Mouse (Mus musculus) Patski (cell line): ENCODE data around the gene Olfr1025-ps1. TPM values are rescaled to one million over a fixed set of nuclear protein-coding genes. Genes with fewer than 3 reads are reported as not detected.

Experiments used
- ATAC-seq: fragments of 100-300 bp; one replicate; pipeline ENCODE4 v1.8.0; 2021
- CTCF ChIA-PET: fragments of 350-600 bp; sonication (Branson Sonifier 250); formaldehyde crosslinking; loops from one replicate; lab custom pipeline; 2022; ENCODE audit warnings: inconsistent platforms; lab: Charles Lee
- POLR2A ChIA-PET: fragments of 350-600 bp; sonication (Branson Sonifier 250); formaldehyde crosslinking; loops from one replicate; lab custom pipeline; 2022; ENCODE audit warnings: antibody characterized with exemption, inconsistent platforms; lab: Charles Lee
- DNase-seq: peaks from one replicate; pipeline ENCODE4 v3.0.0-alpha.2; 2011; ENCODE audit warnings: low read depth, low spot score
- H3K27me3 ChIP-seq: fragments of 371-371 bp; one replicate; pipeline ENCODE4 v1.5.1; 2021
- CTCF ChIP-seq: fragments of 100-300 bp; IDR thresholded peaks from one replicate; pipeline ENCODE4 v1.5.1; 2021
- in situ Hi-C: fragments of 300-500 bp; cut with MboI; formaldehyde crosslinking; loops from 3 replicates; pipeline ENCODE4 v1.11.1; 2018; ENCODE audit warnings: low pct_unique_long_range_greater_than_20kb, mixed read lengths
- polyA plus RNA-seq: library from polyadenylated mRNA; unstranded; gene quantifications from one replicate; pipeline ENCODE4 v1.2.3, GENCODE M21; 2021

Gene Olfr1025-ps1
- not detected for polyA plus RNA-seq

DNA sequence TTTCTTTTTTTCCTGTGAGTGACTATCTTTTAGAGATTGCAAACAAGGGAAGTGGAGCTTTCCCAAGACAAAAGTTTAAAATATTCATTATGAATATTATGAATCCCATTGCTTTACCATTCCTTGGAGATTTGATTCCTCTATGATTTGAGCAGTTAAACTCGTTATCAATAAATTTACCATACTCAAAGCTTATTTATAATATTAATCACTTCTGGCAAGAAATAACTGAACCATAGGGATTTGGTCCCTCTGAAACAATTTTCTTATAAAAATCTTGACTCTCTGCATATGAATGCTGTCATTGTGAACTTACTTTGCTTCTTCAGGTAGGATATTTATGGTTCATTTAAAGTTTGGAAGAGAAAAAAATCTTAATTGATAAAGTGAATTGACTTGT, at the start of gene Olfr1025-ps1:
Olfr1025-ps1 (plus strand) TSS at position 301 of the 400 bp plus-strand sequence.
- POLR2A ChIA-PET, result no interaction called here
- TF ChIP-seq CTCF, result no peak
- CTCF ChIA-PET, result no interaction called here
- no peak for ATAC-seq
- in situ Hi-C loops, result no loop called here
- H3K27me3 ChIP-seq, result no peaks in the 10 kb centered on the region
- no peak for DNase-seq

DNA sequence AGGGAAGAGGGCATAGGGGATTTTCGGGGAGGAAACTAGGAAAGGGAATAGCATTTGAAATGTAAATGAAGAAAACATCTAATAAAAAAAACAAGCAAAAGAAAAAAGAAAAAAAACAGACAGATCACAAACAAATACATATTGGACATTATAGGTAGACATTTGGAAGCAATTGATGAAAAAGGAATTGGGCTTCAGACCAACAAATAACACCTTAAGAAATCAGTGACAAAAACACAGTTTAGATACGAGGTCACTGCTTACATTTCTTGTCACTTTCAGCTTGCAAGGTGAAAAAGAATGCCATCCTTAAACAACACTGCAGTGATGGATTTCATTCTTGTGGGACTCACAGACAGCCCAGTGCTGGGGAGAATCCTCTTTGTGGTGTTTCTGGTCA, 46.7 kb upstream of the Olfr1025-ps1 start, which contains the start of gene Olfr1022:
Olfr1022 (plus strand) TSS at position 301 of the 400 bp plus-strand sequence.
- in situ Hi-C loops, result no loop called here
- ChIA-PET POLR2A (no interaction called here), CTCF (no interaction called here)
- no peak for DNase-seq
- no peak for TF ChIP-seq CTCF
- ATAC-seq, result no peak
- H3K27me3 ChIP-seq, result no peaks in the 10 kb centered on the region

DNA sequence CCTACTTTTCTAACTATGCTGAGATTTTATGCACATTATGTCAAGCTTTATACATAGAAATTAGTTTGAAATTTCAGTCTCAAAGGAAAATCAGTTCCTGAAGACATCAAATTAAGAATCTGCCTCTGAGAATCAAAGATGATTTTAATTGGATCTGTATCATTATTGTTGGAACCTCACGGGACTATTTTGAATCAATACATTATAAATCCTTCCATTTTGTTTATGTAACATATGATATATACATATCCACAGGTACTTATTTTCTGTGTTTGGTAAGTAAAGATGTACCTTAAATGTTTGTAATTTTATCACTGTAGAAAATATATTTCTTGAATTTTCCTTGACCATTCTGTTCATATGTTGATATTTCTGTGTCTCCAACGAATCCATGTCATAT, 29.7 kb upstream of the Olfr1025-ps1 start, which contains the start of gene Olfr1023:
Olfr1023 (plus strand) TSS at position 301 of the 400 bp plus-strand sequence.
- ChIA-PET POLR2A (no interaction called here), CTCF (no interaction called here)
- TF ChIP-seq CTCF, result no peak
- no peaks in the 10 kb centered on the region for H3K27me3 ChIP-seq
- DNase-seq (no peak), ATAC-seq (no peak)
- in situ Hi-C loops, result no loop called here

DNA sequence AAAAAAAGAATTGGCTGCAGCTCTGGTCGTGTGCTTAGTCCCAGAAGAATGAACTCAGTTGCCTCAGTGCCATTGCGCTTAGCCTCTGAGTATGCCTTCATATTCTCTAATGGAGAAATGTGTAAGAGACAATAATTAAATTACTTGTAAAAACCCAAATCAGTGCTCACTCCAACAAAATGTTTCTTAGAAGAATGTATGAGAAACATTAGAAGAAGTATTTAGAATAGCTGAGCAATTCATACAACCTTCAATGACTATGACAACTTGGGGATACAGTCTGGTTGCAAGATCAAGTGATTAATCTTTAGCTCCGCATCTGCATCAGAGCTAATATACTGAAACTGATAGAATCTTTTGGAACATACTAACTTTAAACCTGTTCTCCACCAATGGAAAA, 10.0 kb upstream of the Olfr1025-ps1 start, which contains the start of gene Olfr1024:
Olfr1024 (minus strand) TSS at position 101 of the 400 bp plus-strand sequence.
- DNase-seq (no peak), ATAC-seq (no peak)
- no peak for TF ChIP-seq CTCF
- CTCF ChIA-PET, result no interaction called here
- in situ Hi-C loops, result no loop called here
- POLR2A ChIA-PET, result no interaction called here
- H3K27me3 ChIP-seq, result no peaks in the 10 kb centered on the region

DNA sequence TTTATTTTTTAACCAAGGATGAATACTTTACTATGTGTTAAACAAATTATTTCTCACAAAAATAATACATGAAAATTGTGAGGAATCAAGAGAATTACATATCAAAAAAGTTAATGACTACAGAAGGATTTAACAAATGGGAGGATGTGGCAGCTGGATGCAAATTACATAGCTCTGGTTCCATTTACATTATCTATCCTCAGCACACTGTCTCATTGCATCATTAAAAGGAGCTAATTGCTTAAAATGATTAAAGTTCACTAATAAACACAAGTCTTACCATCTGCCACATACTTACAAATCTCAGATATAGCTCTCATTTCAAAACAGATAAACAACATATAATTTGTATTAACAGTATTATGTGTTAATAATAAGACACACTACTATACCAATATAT, 1.8 kb upstream of the Olfr1025-ps1 start:
- no peak for DNase-seq
- ChIA-PET POLR2A (no interaction called here), CTCF (no interaction called here)
- no peak for TF ChIP-seq CTCF
- H3K27me3 ChIP-seq, result no peaks in the 10 kb centered on the region
- in situ Hi-C loops, result no loop called here
- no peak for ATAC-seq

DNA sequence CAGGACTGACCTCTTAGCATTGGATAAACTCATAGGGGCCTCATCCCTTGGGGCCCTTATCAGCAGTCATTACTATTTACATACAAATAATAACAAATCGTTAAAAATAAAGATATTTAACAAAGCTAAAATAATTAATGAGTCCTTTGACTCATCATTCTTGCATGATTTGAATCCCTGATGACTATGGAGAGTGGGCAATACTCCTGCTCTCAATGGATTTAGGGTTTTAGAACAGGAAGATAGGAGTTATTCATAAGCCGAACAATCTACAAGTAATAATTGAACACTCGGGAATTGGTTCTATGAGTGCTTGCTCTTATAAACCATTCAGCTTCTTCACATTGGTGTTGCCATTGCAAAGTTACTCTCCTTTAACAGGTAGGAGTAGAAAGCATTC, 6.3 kb downstream of the Olfr1025-ps1 start, which contains the start of gene Olfr1026:
Olfr1026 (plus strand) TSS at position 301 of the 400 bp plus-strand sequence.
- POLR2A ChIA-PET, result no interaction called here
- no peaks in the 10 kb centered on the region for H3K27me3 ChIP-seq
- in situ Hi-C loops, result no loop called here
- ATAC-seq, result no peak
- DNase-seq, result no peak
- no peak for TF ChIP-seq CTCF
- CTCF ChIA-PET, result no interaction called here

GRCm38 (mm10) chr2:85950137-85950536, 35.1 kb downstream of the Olfr1025-ps1 start, which contains the start of gene Olfr1028:
Gene Olfr1028 (plus strand): TSS chr2:85950437.
- no peak for DNase-seq
- no peak for TF ChIP-seq CTCF
- in situ Hi-C loops, result no loop called here
- H3K27me3 ChIP-seq, result no peaks in the 10 kb centered on the region
- ChIA-PET CTCF (no interaction called here), POLR2A (no interaction called here)
- ATAC-seq, result no peak

Other genes starting within 250 kb of the Olfr1025-ps1 start
- not detected for gene Olfr1006, start 236.4 kb upstream of the Olfr1025-ps1 start, polyA plus RNA-seq
- not detected for gene Olfr1008, start 225.8 kb upstream of the Olfr1025-ps1 start, polyA plus RNA-seq
- gene Olfr1009, start 199.8 kb upstream of the Olfr1025-ps1 start, polyA plus RNA-seq, result not detected
- gene Olfr1012, start 152.4 kb upstream of the Olfr1025-ps1 start, polyA plus RNA-seq, result not detected
- gene Olfr1013, start 148.1 kb upstream of the Olfr1025-ps1 start, polyA plus RNA-seq, result not detected
- not detected for gene Olfr1014, start 142.5 kb upstream of the Olfr1025-ps1 start, polyA plus RNA-seq
- gene Olfr1015, start 133.2 kb upstream of the Olfr1025-ps1 start, polyA plus RNA-seq, result not detected
- gene Olfr1016, start 112.6 kb upstream of the Olfr1025-ps1 start, polyA plus RNA-seq, result not detected
- not detected for gene Olfr1018, start 96.7 kb upstream of the Olfr1025-ps1 start, polyA plus RNA-seq
- gene Olfr1019, start 69.7 kb upstream of the Olfr1025-ps1 start, polyA plus RNA-seq, result not detected
- gene Olfr1020, start 68.2 kb upstream of the Olfr1025-ps1 start, polyA plus RNA-seq, result not detected
- gene Olfr1022, start 46.6 kb upstream of the Olfr1025-ps1 start, polyA plus RNA-seq, result not detected
- not detected for gene Olfr1023, start 29.6 kb upstream of the Olfr1025-ps1 start, polyA plus RNA-seq
- gene Olfr1024, start 10.1 kb upstream of the Olfr1025-ps1 start, polyA plus RNA-seq, result not detected
- gene Olfr1026, start 6.4 kb downstream of the Olfr1025-ps1 start, polyA plus RNA-seq, result not detected
- not detected for gene Olfr1028, start 35.2 kb downstream of the Olfr1025-ps1 start, polyA plus RNA-seq
- gene Olfr1029, start 58.7 kb downstream of the Olfr1025-ps1 start, polyA plus RNA-seq, result not detected
- gene Olfr1030, start 64.1 kb downstream of the Olfr1025-ps1 start, polyA plus RNA-seq, result not detected
- gene Olfr1031, start 75.1 kb downstream of the Olfr1025-ps1 start, polyA plus RNA-seq, result not detected
- not detected for gene Olfr1032, start 90.3 kb downstream of the Olfr1025-ps1 start, polyA plus RNA-seq
- not detected for gene Olfr1033, start 105.4 kb downstream of the Olfr1025-ps1 start, polyA plus RNA-seq
- gene Olfr1034, start 130.7 kb downstream of the Olfr1025-ps1 start, polyA plus RNA-seq, result not detected
- not detected for gene Olfr1036, start 158.8 kb downstream of the Olfr1025-ps1 start, polyA plus RNA-seq
- gene Olfr1037, start 172.2 kb downstream of the Olfr1025-ps1 start, polyA plus RNA-seq, result not detected
- not detected for gene Olfr1039, start 220.7 kb downstream of the Olfr1025-ps1 start, polyA plus RNA-seq
- gene Olfr1040, start 231.5 kb downstream of the Olfr1025-ps1 start, polyA plus RNA-seq, result not detected
- gene Olfr1042, start 246.6 kb downstream of the Olfr1025-ps1 start, polyA plus RNA-seq, result not detected